ENCODE assay signal across 12 mouse cellular contexts in the genomic region with DNA sequence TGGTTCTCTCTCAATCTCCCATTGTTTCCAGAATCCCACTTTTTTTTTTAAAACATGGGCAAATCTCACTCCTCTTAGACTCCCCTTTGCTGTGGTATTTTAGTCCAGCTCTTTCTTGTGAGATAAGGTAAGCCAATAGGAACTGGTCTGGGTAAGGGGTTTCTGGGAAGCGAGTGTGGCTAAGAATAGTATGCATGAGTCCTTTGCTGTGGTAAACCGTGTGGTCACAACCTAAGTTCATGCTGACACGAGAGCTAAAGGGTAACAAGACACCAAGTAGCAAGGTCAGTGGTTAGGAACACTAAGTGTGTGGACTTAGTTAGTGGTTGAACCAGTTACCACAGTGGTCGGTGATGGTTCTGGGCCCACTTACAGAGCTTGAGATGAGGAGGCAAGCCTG.
"Had no signal": no experiment of that assay in that cellular context is flagged by ENCODE, and none has a peak within 500 bp of the region (broad histone marks: within the 10 kb centered on the region; RNA-seq: fewer than 3 reads in every experiment).

No protein-coding gene starts in this region.

- H3K36me3 ChIP-seq: kidney, embryonic 15.5 days; limb, embryonic 10.5 days; liver, embryonic 15.5 days; midbrain, embryonic 13.5 days; stomach, embryonic 15.5 days had no signal

- H3K9me3 ChIP-seq: kidney, embryonic 15.5 days; limb, embryonic 10.5 days; liver, embryonic 15.5 days; midbrain, embryonic 13.5 days; stomach, embryonic 15.5 days had no signal

- H3K27me3 ChIP-seq: kidney, embryonic 15.5 days; liver, embryonic 15.5 days; midbrain, embryonic 13.5 days; stomach, embryonic 15.5 days had no signal

- DNase-seq: kidney, postnatal 14 days; lung, adult 2 months; lung, postnatal 36 days; right cerebral cortex, postnatal 14 days; thymus, postnatal 36 days had no signal

- H3K27ac ChIP-seq: kidney, embryonic 15.5 days; limb, embryonic 10.5 days; liver, embryonic 15.5 days; midbrain, embryonic 13.5 days; stomach, embryonic 15.5 days had no signal

- ATAC-seq: lung, postnatal 0 days; midbrain, embryonic 13.5 days had no signal

- H3K4me2 ChIP-seq: kidney, embryonic 15.5 days; liver, embryonic 11.5 days; liver, embryonic 15.5 days; midbrain, embryonic 13.5 days; stomach, embryonic 15.5 days had no signal

- H3K9ac ChIP-seq: kidney, embryonic 15.5 days; liver, embryonic 15.5 days; midbrain, embryonic 13.5 days; stomach, embryonic 15.5 days had no signal

- H3K4me1 ChIP-seq: kidney, embryonic 15.5 days; limb, embryonic 10.5 days; liver, embryonic 15.5 days; midbrain, embryonic 13.5 days; stomach, embryonic 15.5 days had no signal

- H3K4me3 ChIP-seq: kidney, embryonic 15.5 days; limb, embryonic 10.5 days; liver, embryonic 15.5 days; midbrain, embryonic 13.5 days; stomach, embryonic 15.5 days had no signal
